Mouse (Mus musculus): ENCODE results near the gene Nob1. TPM values are rescaled to one million over a fixed set of nuclear protein-coding genes. Genes with fewer than 3 reads are reported as not detected.

Nob1 gene
- polyA plus RNA-seq (2012; ENCODE audit: low replicate concordance): 9.0 and 45.6 TPM in 2 replicates

GRCm38 (mm10) chr8:107424597-107425229 is at the start of gene Nob1:
TSS of gene Nob1 (minus strand) at chr8:107425051.

GRCm38 (mm10) chr8:107435962-107436831 is 11.3 kb upstream of the Nob1 start, which contains the start of gene Wwp2:
TSS of gene Wwp2 (plus strand) at chr8:107436365.

GRCm38 (mm10) chr8:107403038-107403781 is 21.6 kb downstream of the Nob1 start, which contains the start of gene Nqo1:
TSS of gene Nqo1 (minus strand) at chr8:107403206.

Other genes starting within 250 kb of the Nob1 start
- 4.0 and 6.3 TPM in 2 replicates for gene Nfat5, start 131.6 kb downstream of the Nob1 start, polyA plus RNA-seq (2012; ENCODE audit: low replicate concordance)
- 0.23 and 0.66 TPM in 2 replicates for gene Nqo1, start 21.8 kb downstream of the Nob1 start, polyA plus RNA-seq (2012; ENCODE audit: low replicate concordance)
- gene Wwp2, start 11.3 kb upstream of the Nob1 start, polyA plus RNA-seq (2012; ENCODE audit: low replicate concordance): 35.5 and 43.8 TPM in 2 replicates
- 27.1 and 27.3 TPM in 2 replicates for gene Psmd7, start 163.4 kb upstream of the Nob1 start, polyA plus RNA-seq (2012; ENCODE audit: low replicate concordance)

All from leukemia stem cell, adult 10-12 weeks (primary cell).